Mouse (Mus musculus) MN1 (cell line): ENCODE measurements around the gene Il10rb.

Experiments
- DNase-seq: peaks from one replicate; pipeline ENCODE4 v3.0.0-alpha.2; 2016; ENCODE audit warnings: low spot score

Il10rb gene

GRCm38 (mm10) chr16:91382261-91382790 lies 23.6 kb upstream of the Il10rb start:
- DNase-seq: no peak

- DNase-seq: no peak
These were observed 21.7 kb upstream of the Il10rb start for GRCm38 (mm10) chr16:91384221-91384620.

DNA sequence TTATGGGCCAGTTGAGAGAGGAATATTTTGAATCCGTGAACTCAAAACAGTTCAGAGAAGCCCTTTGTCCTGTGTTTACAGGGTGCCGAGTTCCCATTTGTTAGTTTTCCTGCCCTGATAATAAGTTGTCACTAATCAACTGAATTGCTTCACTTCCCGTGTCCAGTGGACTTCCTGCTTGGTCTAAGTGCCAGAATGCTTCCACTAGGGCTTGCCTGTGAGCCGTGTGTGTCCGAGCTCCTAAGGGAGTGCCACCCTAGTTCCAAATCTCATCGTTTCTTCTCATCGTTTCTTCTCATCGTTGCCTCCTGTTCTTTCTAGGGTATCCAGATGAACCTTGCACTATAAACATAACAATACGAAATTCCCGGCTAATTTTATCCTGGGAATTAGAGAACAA lies 20.3 kb upstream of the Il10rb start:
- DNase-seq: no peak

- no peak for DNase-seq
These were observed 19.4 kb upstream of the Il10rb start for GRCm38 (mm10) chr16:91386419-91387120.

- DNase-seq: no peak
These were observed 18.9 kb upstream of the Il10rb start for GRCm38 (mm10) chr16:91387121-91387486.

DNA sequence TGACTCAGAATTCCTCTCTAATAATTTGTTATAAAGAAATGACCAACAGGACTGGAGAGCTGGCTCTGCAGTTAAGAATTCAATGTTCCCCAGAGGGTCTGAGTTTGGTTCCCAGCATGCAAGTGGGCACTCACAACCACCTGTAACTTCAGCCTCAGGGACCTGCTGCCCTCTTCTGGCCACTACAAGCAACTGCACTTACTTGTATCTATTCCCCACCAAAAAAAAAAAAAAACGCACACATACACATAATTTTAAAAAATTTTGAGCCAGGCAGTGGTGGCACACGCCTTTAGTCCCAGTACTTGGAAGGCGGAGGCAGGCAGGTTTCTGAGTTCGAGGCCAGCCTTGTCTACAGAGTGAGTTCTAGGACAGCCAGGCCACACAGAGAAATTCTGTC lies 15.9 kb upstream of the Il10rb start:
- no peak for DNase-seq

- DNase-seq: no peak
These were observed 14.5 kb upstream of the Il10rb start, which contains the start of gene Gm21970 for GRCm38 (mm10) chr16:91391421-91391820. Gene Gm21970 (plus strand): TSS chr16:91391721.

GRCm38 (mm10) chr16:91394826-91395410 lies 11.0 kb upstream of the Il10rb start:
- no peak for DNase-seq

GRCm38 (mm10) chr16:91395633-91396392 lies 10.2 kb upstream of the Il10rb start:
- no peak for DNase-seq

DNA sequence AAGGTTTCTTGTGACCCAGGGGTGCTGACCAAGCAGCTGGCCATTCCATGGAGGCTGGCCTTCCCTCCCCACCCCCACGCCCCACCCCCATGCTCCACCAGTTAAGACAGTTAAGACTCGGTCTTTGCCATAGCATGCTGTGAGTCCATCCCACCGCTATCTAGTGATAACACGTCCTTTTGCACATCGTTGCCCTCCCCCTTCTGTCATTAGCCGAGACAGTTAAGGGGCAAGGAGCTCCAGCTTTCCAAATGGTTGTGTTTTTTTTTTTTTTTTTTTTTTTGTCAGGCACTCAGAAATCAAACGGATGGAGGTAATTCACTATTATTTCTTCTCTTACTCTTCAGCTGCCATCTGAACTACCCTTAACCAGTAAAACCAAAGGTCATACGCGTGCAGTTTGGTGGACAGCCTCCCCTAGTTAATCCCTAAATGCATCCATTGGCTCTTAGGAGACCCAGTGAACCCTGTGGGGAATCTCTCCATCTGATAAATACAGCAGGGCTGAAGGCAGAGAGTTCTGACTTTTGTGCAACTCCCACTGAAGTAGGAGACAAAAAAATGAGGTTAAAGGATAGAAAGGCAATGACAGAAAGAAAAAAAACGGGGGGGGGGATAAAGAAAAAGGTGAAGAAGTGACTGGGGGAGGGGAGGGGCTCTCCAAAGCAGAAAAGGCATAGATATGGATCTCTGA lies 9.0 kb upstream of the Il10rb start:
- no peak for DNase-seq

- DNase-seq: no peak
These were observed 7.9 kb upstream of the Il10rb start for GRCm38 (mm10) chr16:91398030-91398429.

DNA sequence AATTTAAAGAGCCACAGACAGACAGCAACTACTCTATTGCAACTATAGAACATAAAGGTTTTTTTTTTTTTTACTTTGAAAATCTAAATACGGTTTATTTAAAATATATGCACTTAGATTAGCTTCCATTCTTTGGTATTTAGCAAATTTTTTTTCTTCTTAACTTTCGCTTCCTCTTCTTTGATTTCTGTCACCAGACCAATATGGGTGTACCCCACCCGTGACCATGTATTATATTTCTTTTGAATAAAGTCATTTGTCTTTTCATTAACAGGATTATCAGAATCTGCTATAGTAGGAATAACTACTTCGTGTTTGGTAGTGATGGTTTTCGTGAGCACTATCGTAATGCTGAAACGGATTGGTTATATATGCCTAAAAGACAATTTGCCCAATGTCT lies 7.0 kb upstream of the Il10rb start:
- DNase-seq: no peak

- DNase-seq: no peak
These were observed 4.3 kb upstream of the Il10rb start for GRCm38 (mm10) chr16:91401569-91402165.

- no peak for DNase-seq
These were observed 2.2 kb upstream of the Il10rb start for GRCm38 (mm10) chr16:91403784-91404183.

DNA sequence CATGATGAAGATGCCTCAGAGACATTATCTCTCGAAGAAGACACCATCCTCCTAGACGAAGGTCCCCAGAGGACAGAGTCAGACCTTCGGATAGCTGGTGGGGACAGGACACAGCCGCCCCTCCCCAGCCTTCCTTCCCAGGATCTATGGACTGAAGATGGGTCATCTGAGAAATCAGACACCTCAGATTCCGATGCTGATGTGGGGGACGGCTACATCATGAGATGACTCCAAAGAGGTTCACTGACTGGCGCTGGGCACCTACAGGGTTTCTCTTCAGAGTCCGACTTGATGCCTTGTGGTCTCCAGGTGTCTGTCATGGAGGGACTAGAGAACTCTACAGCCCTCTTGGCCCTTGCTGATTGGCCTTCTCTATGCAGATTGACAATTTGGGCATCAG lies 1.8 kb upstream of the Il10rb start:
- DNase-seq: no peak

GRCm38 (mm10) chr16:91404828-91405577 lies 961 bp upstream of the Il10rb start:
- no peak for DNase-seq

- peak; percentile 58 for DNase-seq
These were observed 739 bp downstream of the Il10rb start for GRCm38 (mm10) chr16:91406585-91407220.

DNA sequence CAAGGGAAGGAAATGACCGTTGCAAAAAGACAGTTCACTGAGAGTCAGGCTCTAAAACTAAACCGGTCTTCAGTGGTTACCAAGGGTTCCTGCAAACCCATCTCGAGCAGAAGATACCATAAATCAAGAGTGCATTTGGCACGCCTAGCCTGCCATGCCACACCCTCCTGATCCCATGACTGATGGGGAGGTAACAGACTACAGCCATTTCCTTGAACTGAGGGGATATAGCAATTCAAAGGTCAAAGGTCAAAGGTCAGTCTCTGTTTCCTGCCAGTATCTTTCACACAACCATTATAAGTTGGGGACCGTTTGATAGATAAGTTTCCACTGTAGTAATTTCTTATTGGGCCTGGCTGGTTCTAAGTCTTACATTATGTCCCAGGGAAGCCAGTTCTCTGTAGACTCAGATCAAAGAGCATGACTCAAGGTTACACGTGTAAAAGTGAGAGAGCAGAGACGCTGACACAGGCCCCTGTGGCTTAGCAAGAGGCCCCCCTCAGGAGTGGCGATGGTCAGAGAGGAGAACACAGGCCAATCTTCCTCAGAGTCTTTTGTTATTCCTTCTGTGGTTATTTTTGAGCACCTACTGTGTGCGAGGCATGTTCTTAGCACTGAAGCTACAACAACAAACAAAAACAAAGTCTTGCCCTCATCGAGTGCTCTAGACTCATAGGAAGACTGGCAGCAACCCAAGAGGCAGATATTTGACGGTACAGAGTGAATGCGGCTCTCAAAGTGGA lies 7.3 kb downstream of the Il10rb start:
- no peak for DNase-seq

DNA sequence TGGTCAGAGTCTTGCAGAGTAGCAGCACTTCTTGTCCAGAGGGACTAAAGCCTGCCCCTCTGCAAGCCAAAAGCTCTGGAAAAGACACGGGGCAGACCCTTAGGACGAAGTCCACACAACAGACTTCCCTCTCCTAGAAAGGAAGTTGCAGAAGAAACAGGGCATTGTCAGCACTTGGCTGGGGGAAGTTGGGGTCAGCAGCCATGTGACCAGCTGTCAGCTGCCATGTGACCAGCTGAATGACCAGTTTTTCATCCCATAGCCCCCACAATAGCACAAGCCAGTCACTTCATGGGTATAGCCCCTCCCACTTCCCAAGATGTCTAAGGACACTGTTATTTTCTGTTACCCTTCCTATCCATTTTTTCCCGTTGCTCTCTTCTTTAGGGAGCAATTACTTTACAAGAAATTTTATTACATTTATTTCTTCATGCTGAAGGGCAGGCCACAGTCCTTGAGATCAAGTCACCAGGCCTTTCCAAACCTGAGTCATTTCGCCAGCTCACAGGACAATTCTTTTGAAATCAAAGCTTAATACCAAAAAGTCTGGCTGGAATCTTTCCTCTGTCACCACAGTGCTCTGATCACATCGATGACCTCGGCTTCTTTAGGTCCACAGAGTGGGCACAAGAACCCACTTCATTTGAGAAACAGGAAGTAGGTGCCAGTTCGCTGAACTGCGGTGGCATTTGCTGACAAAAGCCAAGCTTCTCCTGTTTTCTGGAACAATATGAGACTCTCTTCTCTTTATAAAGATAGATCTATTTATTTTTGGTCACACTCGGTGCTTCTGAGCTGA lies 9.6 kb downstream of the Il10rb start:
- no peak for DNase-seq
